Mouse (Mus musculus) limb, embryonic 14.5 days (tissue): Measurements from ENCODE around the gene Gon7. TPM values are rescaled to one million over a fixed set of nuclear protein-coding genes. Genes with fewer than 3 reads are reported as not detected.

Source experiments
- ATAC-seq: fragments of 200-750 bp; cut with Nextera tagmentation; 2 replicates; pipeline ENCODE4 v1.8.0; 2017; ENCODE audit warnings: low read depth, moderate number of reproducible peaks, moderate TSS enrichment; ENCODE audit not compliant: low FRiP score
- DNase-seq: peaks from one replicate; pipeline ENCODE4 v3.0.0-alpha.2; 2015; ENCODE audit warnings: low spot score
- H3K27ac ChIP-seq: fragments of 300-500 bp; sonication (generic); replicated peaks from 2 replicates; pipeline ENCODE4 v1.5.1; 2014; ENCODE audit warnings: low read depth, mild to moderate bottlenecking, low read length, moderate library complexity, mixed read lengths
- H3K27me3 ChIP-seq: fragments of 300-500 bp; sonication (generic); 2 replicates; pipeline ENCODE4 v1.6.1; 2014; ENCODE audit warnings: low read length, mixed read lengths; ENCODE audit not compliant: control insufficient read depth, insufficient read depth
- H3K36me3 ChIP-seq: fragments of 300-500 bp; sonication (generic); 2 replicates; pipeline ENCODE4 v1.6.1; 2014; ENCODE audit warnings: mild to moderate bottlenecking, low read length, moderate library complexity, mixed read lengths; ENCODE audit not compliant: control insufficient read depth, insufficient read depth
- H3K4me1 ChIP-seq: fragments of 300-500 bp; sonication (generic); 2 replicates; pipeline ENCODE4 v1.6.1; 2014; ENCODE audit warnings: antibody characterized with exemption, low read length, mixed read lengths; ENCODE audit not compliant: control insufficient read depth, insufficient read depth
- H3K4me2 ChIP-seq: fragments of 300-500 bp; sonication (generic); replicated peaks from 2 replicates; pipeline ENCODE4 v1.6.1; 2014; ENCODE audit warnings: low read depth, mild to moderate bottlenecking, low read length, moderate library complexity; ENCODE audit not compliant: severe bottlenecking
- H3K4me3 ChIP-seq: fragments of 300-500 bp; sonication (generic); replicated peaks from 2 replicates; pipeline ENCODE4 v1.5.1; 2014; ENCODE audit warnings: low read length
- H3K9ac ChIP-seq: fragments of 300-500 bp; sonication (generic); 2 replicates; pipeline ENCODE4 v1.6.1; 2014; ENCODE audit warnings: mild to moderate bottlenecking, low read depth, low read length, moderate library complexity; ENCODE audit not compliant: severe bottlenecking
- H3K9me3 ChIP-seq: fragments of 300-500 bp; sonication (generic); 2 replicates; pipeline ENCODE4 v1.6.1; 2016; ENCODE audit warnings: low read length; ENCODE audit not compliant: control insufficient read depth
- POLR2A ChIP-seq: fragments of 200-500 bp; IDR thresholded peaks from 2 replicates; pipeline ENCODE4 v1.8.0; 2012; ENCODE audit warnings: inconsistent platforms, mild to moderate bottlenecking, moderate library complexity, borderline replicate concordance; ENCODE audit not compliant: insufficient read depth, insufficient read length; ENCODE audit errors: extremely low read depth
- WGBS: fragments of 180-500 bp; shearing (Covaris S2); extraction: QIAGEN DNeasy Blood & Tissue Kit; methylation state at CpG from one replicate; pipeline ENCODE4 v1.1.7; 2014; 5-methylcytosine and 5-hydroxymethylcytosine counted together
- polyA plus RNA-seq, 2 experiments: library from polyadenylated mRNA; depleted of rRNA in 1 of 2; stranded (reverse) in 1 of 2; unstranded in 1 of 2; fragments of >200 nt; fragmentation: Nextera tagmentation in 1 of 2; extraction: Ambion mirVana in 1 of 2; gene quantifications; 2 replicates each; pipeline versions ENCODE4 v1.2.1 to v1.2.3; 2012 to 2014

The Gon7 gene
- polyA plus RNA-seq, 2 experiments = 16.9 to 17.7 TPM

DNA sequence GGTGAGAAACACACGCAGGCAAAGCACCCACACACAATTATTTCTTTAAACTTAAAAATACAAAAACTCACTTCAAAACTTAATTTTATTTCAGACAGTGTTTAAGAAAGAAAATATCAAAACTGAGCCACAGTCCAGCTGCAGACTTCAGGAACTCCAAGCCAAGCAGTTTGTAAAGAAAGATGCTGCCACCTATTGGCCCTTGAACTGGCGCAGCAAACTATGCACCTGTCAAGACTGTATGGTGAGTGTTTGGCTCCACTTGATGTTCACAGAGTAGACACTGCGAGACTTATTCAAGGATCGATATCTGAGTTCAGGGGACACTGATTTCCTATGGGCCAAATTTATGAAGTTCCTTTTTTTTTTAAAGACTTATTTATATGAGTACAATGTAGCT is 11.4 kb upstream of the Gon7 start:
- ATAC-seq (no peak), DNase-seq (no peak)
- no peaks in the 10 kb centered on the region for H3K27me3 ChIP-seq
- 92% methylated on average over 4 of the region's 4 CpGs for WGBS
- no peak for TF ChIP-seq POLR2A
- peaks cover 92% of the 10 kb centered on the region for H3K36me3 ChIP-seq
- H3K4me3 ChIP-seq = no peak overlapping the region
- no peaks in the 10 kb centered on the region for H3K9me3 ChIP-seq
- no peak overlapping the region for H3K9ac ChIP-seq
- no peak overlapping the region for H3K27ac ChIP-seq
- no peak overlapping the region for H3K4me2 ChIP-seq
- no peaks in the 10 kb centered on the region for H3K4me1 ChIP-seq

DNA sequence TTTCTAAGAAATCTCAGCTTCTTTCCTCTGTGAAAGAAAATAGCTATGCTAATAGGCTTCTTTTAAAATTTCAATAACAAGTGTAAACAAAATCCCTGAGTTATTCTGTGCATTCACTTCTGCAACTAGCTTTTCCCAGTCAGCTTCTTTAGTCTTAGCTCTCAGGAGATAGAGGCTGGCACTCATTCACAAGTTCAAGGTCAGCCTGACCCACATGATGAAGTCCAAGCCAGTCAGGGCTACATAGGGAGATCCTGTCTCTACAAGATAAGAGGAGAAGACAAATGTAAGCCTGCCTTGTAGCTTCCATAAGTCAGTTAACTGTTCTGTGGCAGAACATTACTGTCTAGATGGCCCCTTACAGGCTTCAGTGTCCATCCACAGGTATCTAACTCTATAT is 6.1 kb upstream of the Gon7 start:
- Histone ChIP-seq H3K4me1 (peaks cover 7% of the 10 kb centered on the region), H3K4me3 (no peak overlapping the region), H3K36me3 (peaks cover 59% of the 10 kb centered on the region), H3K27me3 (no peaks in the 10 kb centered on the region), H3K9ac (no peak overlapping the region), H3K9me3 (no peaks in the 10 kb centered on the region), H3K4me2 (no peak overlapping the region), H3K27ac (no peak overlapping the region)
- no peak for TF ChIP-seq POLR2A
- ATAC-seq (no peak), DNase-seq (no peak)

DNA sequence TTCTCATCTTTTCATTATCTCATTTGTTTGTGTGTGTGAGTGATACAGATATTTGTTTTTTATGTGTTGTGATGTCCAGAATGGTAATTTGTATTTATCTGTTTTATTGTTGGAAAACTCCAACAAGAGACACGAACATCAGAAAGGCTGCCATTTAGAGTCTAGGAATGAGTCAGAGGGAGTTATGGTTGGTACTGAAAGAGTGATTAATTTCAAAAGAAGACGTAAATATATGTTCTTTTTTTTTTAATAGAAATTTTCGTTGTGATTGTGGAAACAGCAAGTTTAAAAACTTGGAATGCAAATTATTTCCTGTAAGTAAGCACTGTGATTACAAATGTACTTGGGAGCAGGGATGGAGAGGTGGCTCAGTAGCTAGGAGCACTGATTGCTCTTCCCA is 4.1 kb upstream of the Gon7 start:
- WGBS = 90% methylated on average over 3 of the region's 3 CpGs
- no peak overlapping the region for H3K9ac ChIP-seq
- H3K9me3 ChIP-seq = no peaks in the 10 kb centered on the region
- no peak overlapping the region for H3K4me2 ChIP-seq
- H3K27me3 ChIP-seq = no peaks in the 10 kb centered on the region
- peaks cover 40% of the 10 kb centered on the region for H3K36me3 ChIP-seq
- peaks cover 13% of the 10 kb centered on the region for H3K4me1 ChIP-seq
- ATAC-seq = no peak
- H3K4me3 ChIP-seq = no peak overlapping the region
- no peak overlapping the region for H3K27ac ChIP-seq
- no peak for DNase-seq
- TF ChIP-seq POLR2A = no peak

DNA sequence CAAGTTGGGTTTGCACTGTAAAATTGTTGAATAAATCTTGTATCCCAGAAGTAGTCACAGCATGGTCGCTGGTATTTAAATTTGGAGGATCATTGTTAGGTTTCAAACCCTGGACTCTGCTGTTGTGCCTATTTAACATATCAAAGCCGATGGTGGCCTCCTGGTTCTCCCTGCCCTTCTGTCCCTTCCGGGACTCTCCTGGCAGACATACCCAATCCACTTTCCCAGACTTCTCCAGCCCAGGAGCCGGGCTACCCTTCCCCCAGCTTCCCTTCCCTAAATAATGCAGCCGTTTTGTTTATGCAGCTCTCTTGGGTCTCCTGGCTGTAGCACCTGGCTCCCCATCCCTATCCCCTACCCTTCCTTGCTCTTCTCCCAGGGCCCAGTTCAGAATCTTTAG is 1.3 kb upstream of the Gon7 start:
- no peak for ATAC-seq
- peak overlapping the region; percentile 79 for H3K4me2 ChIP-seq
- H3K27me3 ChIP-seq = no peaks in the 10 kb centered on the region
- H3K4me3 ChIP-seq = peak overlapping the region; percentile 89
- H3K4me1 ChIP-seq = peaks cover 18% of the 10 kb centered on the region
- no peak for DNase-seq
- peaks cover 17% of the 10 kb centered on the region for H3K36me3 ChIP-seq
- H3K27ac ChIP-seq = no peak overlapping the region
- no peak for TF ChIP-seq POLR2A
- H3K9me3 ChIP-seq = no peaks in the 10 kb centered on the region
- 4% methylated on average over 5 of the region's 5 CpGs for WGBS
- H3K9ac ChIP-seq = peak overlapping the region; percentile 77

DNA sequence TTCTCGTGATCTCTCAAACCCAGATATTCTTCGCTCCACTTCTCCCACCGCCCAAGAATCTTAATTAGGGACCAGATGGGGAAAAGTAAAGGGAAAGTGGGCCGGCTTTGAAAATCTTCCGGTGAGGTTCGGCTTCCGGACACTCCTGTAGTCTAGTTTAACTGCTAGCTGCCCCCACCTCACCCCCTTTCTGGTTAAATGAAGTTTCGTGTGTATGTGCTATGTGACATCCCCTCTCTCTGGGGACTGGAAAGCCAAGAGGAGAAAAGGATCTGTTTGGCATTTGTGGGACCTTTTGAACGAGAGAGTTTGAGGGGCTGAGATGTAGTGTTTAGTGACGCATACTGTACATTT is 777 bp upstream of the Gon7 start, which contains the start of gene Gm20604:
Gene Gm20604, minus strand, starts transcription at position 270 of the 354 bp plus-strand sequence.
- Histone ChIP-seq H3K4me2 (peak within 1 kb of the TSS; percentile 79), H3K9me3 (no peaks in the 10 kb centered on the region), H3K4me3 (peak within 1 kb of the TSS; percentile 89), H3K4me1 (peaks cover 18% of the 10 kb centered on the region), H3K27me3 (no peaks in the 10 kb centered on the region), H3K36me3 (peaks cover 13% of the 10 kb centered on the region), H3K9ac (peak within 1 kb of the TSS; percentile 77), H3K27ac (peak within 1 kb of the TSS; percentile 83)
- WGBS = under 1% methylated on average over 10 of the region's 10 CpGs
- ATAC-seq = no peak
- TF ChIP-seq POLR2A = no peak
- no peak for DNase-seq
